Mouse (Mus musculus) splenic B cell, adult 2 months (primary cell): ENCODE data around the gene Medag.

Source experiments
- DNase-seq: peaks from one replicate; pipeline ENCODE4 v3.0.0-alpha.2; 2011; ENCODE audit warnings: low read depth, low spot score
- H3K27me3 ChIP-seq: 2 replicates; pipeline ENCODE4 v1.6.1; 2012; ENCODE audit warnings: mild to moderate bottlenecking, low read length, moderate library complexity, mixed read lengths; ENCODE audit not compliant: control insufficient read depth, poor library complexity, insufficient read depth, severe bottlenecking
- H3K36me3 ChIP-seq: 2 replicates; pipeline ENCODE4 v1.6.1; 2012; ENCODE audit warnings: mild to moderate bottlenecking, low read length, moderate library complexity, mixed read lengths; ENCODE audit not compliant: control insufficient read depth, poor library complexity, insufficient read depth, severe bottlenecking

Medag gene

GRCm38 (mm10) chr5:149377253-149377652, 34.3 kb upstream of the Medag start:
- Histone ChIP-seq H3K36me3 (no peaks in the 10 kb centered on the region), H3K27me3 (no peaks in the 10 kb centered on the region)
- DNase-seq = no peak

- Histone ChIP-seq H3K36me3 (no peaks in the 10 kb centered on the region), H3K27me3 (no peaks in the 10 kb centered on the region)
- no peak for DNase-seq
Observed at GRCm38 (mm10) chr5:149378566-149378965, 33.0 kb upstream of the Medag start.

- DNase-seq = no peak
- Histone ChIP-seq H3K27me3 (no peaks in the 10 kb centered on the region), H3K36me3 (no peaks in the 10 kb centered on the region)
Observed at GRCm38 (mm10) chr5:149379131-149379784, 32.3 kb upstream of the Medag start.

- DNase-seq = no peak
- Histone ChIP-seq H3K27me3 (no peaks in the 10 kb centered on the region), H3K36me3 (no peaks in the 10 kb centered on the region)
Observed at GRCm38 (mm10) chr5:149379861-149380260, 31.7 kb upstream of the Medag start.

- DNase-seq = no peak
- H3K27me3 ChIP-seq = no peaks in the 10 kb centered on the region
- no peaks in the 10 kb centered on the region for H3K36me3 ChIP-seq
Observed at GRCm38 (mm10) chr5:149380388-149380916, 31.1 kb upstream of the Medag start.

GRCm38 (mm10) chr5:149381948-149382347, 29.6 kb upstream of the Medag start:
- H3K36me3 ChIP-seq = no peaks in the 10 kb centered on the region
- no peak for DNase-seq
- no peaks in the 10 kb centered on the region for H3K27me3 ChIP-seq

- DNase-seq = no peak
- Histone ChIP-seq H3K36me3 (no peaks in the 10 kb centered on the region), H3K27me3 (no peaks in the 10 kb centered on the region)
Observed at GRCm38 (mm10) chr5:149382601-149383000, 28.9 kb upstream of the Medag start.

- no peak for DNase-seq
- H3K36me3 ChIP-seq = no peaks in the 10 kb centered on the region
- no peaks in the 10 kb centered on the region for H3K27me3 ChIP-seq
Observed at GRCm38 (mm10) chr5:149385228-149385961, 26.2 kb upstream of the Medag start.

GRCm38 (mm10) chr5:149386294-149386850, 25.2 kb upstream of the Medag start:
- no peak for DNase-seq
- no peaks in the 10 kb centered on the region for H3K36me3 ChIP-seq
- H3K27me3 ChIP-seq = no peaks in the 10 kb centered on the region

- Histone ChIP-seq H3K36me3 (no peaks in the 10 kb centered on the region), H3K27me3 (no peaks in the 10 kb centered on the region)
- DNase-seq = no peak
Observed at GRCm38 (mm10) chr5:149388947-149389346, 22.6 kb upstream of the Medag start.

GRCm38 (mm10) chr5:149389548-149390211, 21.9 kb upstream of the Medag start:
- DNase-seq = no peak
- no peaks in the 10 kb centered on the region for H3K27me3 ChIP-seq
- H3K36me3 ChIP-seq = no peaks in the 10 kb centered on the region

- no peaks in the 10 kb centered on the region for H3K27me3 ChIP-seq
- DNase-seq = no peak
- no peaks in the 10 kb centered on the region for H3K36me3 ChIP-seq
Observed at GRCm38 (mm10) chr5:149391574-149392375, 19.8 kb upstream of the Medag start.

GRCm38 (mm10) chr5:149392420-149392988, 19.0 kb upstream of the Medag start:
- Histone ChIP-seq H3K27me3 (no peaks in the 10 kb centered on the region), H3K36me3 (no peaks in the 10 kb centered on the region)
- DNase-seq = no peak

- no peaks in the 10 kb centered on the region for H3K27me3 ChIP-seq
- H3K36me3 ChIP-seq = no peaks in the 10 kb centered on the region
- DNase-seq = no peak
Observed at GRCm38 (mm10) chr5:149401446-149401975, 10.0 kb upstream of the Medag start.
